Mouse (Mus musculus) kidney, embryonic 14.5 days (tissue): ENCODE data around the gene Fam193b. TPM values are rescaled to one million over a fixed set of nuclear protein-coding genes. Genes with fewer than 3 reads are reported as not detected.

Experiments
- ATAC-seq: fragments of 200-750 bp; cut with Nextera tagmentation; 2 replicates; pipeline ENCODE4 v1.8.0; 2017; ENCODE audit warnings: moderate number of reproducible peaks, mild to moderate bottlenecking, moderate TSS enrichment, moderate library complexity; ENCODE audit not compliant: low FRiP score, low TSS enrichment
- H3K27ac ChIP-seq: fragments of 300-500 bp; sonication (generic); 2 replicates; pipeline ENCODE4 v1.5.1; 2014; ENCODE audit warnings: low read depth, mild to moderate bottlenecking, low read length, moderate library complexity, mixed read lengths
- H3K27me3 ChIP-seq: fragments of 300-500 bp; sonication (generic); 2 replicates; pipeline ENCODE4 v1.6.1; 2014; ENCODE audit warnings: mild to moderate bottlenecking, low read length; ENCODE audit not compliant: control insufficient read depth, insufficient read depth
- H3K36me3 ChIP-seq: fragments of 300-500 bp; sonication (generic); 2 replicates; pipeline ENCODE4 v1.6.1; 2014; ENCODE audit warnings: low read length, mixed read lengths; ENCODE audit not compliant: control insufficient read depth, insufficient read depth
- H3K4me1 ChIP-seq: fragments of 300-500 bp; sonication (generic); 2 replicates; pipeline ENCODE4 v1.6.1; 2014; ENCODE audit warnings: low read length, mixed read lengths; ENCODE audit not compliant: control insufficient read depth, insufficient read depth
- H3K4me2 ChIP-seq: fragments of 300-500 bp; sonication (generic); replicated peaks from 2 replicates; pipeline ENCODE4 v1.6.1; 2014; ENCODE audit warnings: low read depth, mild to moderate bottlenecking, low read length
- H3K4me3 ChIP-seq: fragments of 300-500 bp; sonication (generic); 2 replicates; pipeline ENCODE4 v1.5.1; 2014; ENCODE audit warnings: mild to moderate bottlenecking, low read length
- H3K9ac ChIP-seq: fragments of 300-500 bp; sonication (generic); 2 replicates; pipeline ENCODE4 v1.6.1; 2014; ENCODE audit warnings: low read depth, mild to moderate bottlenecking, low read length, moderate library complexity
- H3K9me3 ChIP-seq: fragments of 300-500 bp; sonication (generic); 2 replicates; pipeline ENCODE4 v1.6.1; 2016; ENCODE audit warnings: low read length; ENCODE audit not compliant: control insufficient read depth
- WGBS: fragments of 180-500 bp; shearing (Covaris S2); extraction: QIAGEN DNeasy Blood & Tissue Kit; methylation state at CpG from one replicate; pipeline ENCODE4 v1.1.7; 2014; 5-methylcytosine and 5-hydroxymethylcytosine counted together
- polyA plus RNA-seq: library from polyadenylated mRNA; unstranded; fragments of >200 nt; fragmentation: Nextera tagmentation; extraction: Ambion mirVana; gene quantifications from 2 replicates; pipeline ENCODE4 v1.2.1, GENCODE M21; 2014

Fam193b gene
- polyA plus RNA-seq, 1 experiment from 2014 or later: 39.3 TPM

DNA sequence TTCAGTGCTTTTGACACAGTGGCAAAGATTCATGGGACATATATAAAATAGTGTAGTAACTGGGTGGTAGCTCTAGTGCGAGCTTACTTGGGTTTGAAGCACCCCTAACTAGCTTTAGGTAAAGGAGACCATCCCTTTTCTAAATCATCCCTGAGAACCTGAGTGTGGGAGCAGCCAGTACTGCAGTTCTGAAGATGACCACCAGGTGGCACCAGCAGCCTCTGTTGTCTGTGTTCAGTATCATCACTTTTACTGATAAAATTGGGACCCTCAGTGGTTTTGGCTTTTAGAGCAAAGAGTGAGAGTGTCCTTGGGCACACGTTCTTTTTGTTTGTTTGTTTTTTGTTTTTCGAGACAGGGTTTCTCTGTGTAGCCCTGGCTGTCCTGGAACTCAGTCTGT lies 30.7 kb upstream of the Fam193b start:
- 9% methylated on average over 3 of the region's 3 CpGs for WGBS

DNA sequence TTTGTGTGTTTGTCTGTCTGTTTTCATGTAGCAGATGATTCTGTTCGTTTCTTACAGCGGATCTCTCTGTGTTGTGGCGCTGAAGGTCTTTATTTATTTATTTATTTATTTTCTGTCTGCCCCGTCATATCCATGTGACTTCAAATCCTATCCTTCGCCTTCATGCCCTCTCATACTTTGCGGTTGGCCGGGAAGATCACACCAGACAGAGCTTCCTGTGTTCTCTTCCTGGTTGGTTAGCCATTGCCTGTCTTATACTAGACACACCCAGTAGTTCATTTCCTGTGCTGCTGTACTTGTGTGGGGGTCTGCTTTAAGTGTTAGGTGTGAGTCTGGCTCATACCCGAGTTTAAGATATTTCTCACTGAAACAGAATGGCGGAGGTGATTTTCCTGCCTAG lies 29.7 kb upstream of the Fam193b start:
- ATAC-seq: no peak
- H3K27ac ChIP-seq: no peak overlapping the region
- peak overlapping the region; percentile 66 for H3K4me2 ChIP-seq
- WGBS: 17% methylated on average over 9 of the region's 9 CpGs
- H3K4me3 ChIP-seq: peak overlapping the region; percentile 82
- no peaks in the 10 kb centered on the region for H3K27me3 ChIP-seq
- H3K9me3 ChIP-seq: no peaks in the 10 kb centered on the region
- peaks cover 29% of the 10 kb centered on the region for H3K36me3 ChIP-seq
- H3K9ac ChIP-seq: peak overlapping the region; percentile 76
- H3K4me1 ChIP-seq: 0 out of 2 replicates have a peak, but pooled peaks cover 3% of the 10 kb centered on the region

More for the DNA sequence above, 30.7 kb upstream of the Fam193b start:
- Histone ChIP-seq H3K4me1 (0 out of 2 replicates have a peak, but pooled peaks cover 3% of the 10 kb centered on the region), H3K36me3 (peaks cover 22% of the 10 kb centered on the region; the same call in 1 of the 2 replicates), H3K4me3 (no peak overlapping the region), H3K27me3 (no peaks in the 10 kb centered on the region), H3K4me2 (no peak overlapping the region), H3K27ac (no peak overlapping the region), H3K9me3 (no peaks in the 10 kb centered on the region), H3K9ac (no peak overlapping the region)
- peak; percentile 24; the same call in 1 of the 2 replicates for ATAC-seq

DNA sequence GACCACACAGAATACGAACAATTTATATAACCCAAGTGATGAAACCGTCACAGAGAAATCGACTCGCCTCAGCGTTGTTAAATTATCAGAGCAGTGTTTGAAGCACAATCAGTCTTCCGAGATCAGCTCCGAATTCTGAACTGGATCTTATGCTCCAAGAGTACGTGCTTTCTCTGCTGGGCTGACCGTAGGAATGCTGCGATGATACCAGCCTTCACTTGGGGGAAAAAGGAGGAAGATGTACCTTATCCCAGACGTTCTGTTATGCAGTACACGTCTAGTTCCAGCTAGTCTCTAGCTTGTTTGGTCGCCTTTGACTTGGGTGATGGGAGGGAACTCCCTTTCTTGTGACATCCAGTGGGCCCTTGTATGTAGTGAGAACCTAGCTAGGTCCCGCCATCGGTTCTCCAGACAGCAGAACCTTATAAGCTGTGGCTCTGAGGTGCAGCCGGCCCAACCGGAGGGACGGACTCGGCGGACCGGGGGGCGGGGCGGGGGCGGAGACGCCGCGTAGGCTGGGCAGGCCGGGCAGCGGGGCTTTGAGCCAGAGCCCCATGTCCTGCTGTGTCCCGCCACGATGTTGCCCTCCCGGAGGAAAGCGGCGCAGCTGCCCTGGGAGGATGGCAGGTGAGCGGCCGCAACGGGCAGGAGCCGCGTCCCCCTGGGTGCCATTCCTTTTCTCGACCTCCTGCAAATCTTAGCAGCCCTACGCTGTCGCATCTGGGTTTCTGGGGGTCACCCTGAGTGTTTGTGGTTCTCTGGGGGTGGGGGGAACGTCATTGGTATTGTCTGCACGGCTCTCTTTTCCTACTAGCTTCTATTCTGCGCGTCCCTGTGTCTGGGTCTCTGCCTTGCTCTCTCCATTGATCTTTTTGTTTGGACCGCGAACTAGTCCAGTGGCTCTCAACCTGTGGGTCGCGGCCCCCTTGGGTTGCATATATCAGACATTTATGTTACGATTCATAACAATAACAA lies 28.9 kb upstream of the Fam193b start, which contains the start of gene B4galt7:
Gene B4galt7, plus strand, starts transcription at position 331 of the 975 bp plus-strand sequence.
- Histone ChIP-seq H3K4me2 (peak within 1 kb of the TSS; percentile 66), H3K9ac (peak within 1 kb of the TSS; percentile 76), H3K4me1 (0 out of 2 replicates have a peak, but pooled peaks cover 3% of the 10 kb centered on the region), H3K27ac (no peak within 1 kb of the TSS), H3K36me3 (peaks cover 37% of the 10 kb centered on the region), H3K9me3 (no peaks in the 10 kb centered on the region), H3K4me3 (peak within 1 kb of the TSS; percentile 82), H3K27me3 (no peaks in the 10 kb centered on the region)
- ATAC-seq: peak; percentile 87
- 11% methylated on average over 48 of the region's 51 CpGs for WGBS

DNA sequence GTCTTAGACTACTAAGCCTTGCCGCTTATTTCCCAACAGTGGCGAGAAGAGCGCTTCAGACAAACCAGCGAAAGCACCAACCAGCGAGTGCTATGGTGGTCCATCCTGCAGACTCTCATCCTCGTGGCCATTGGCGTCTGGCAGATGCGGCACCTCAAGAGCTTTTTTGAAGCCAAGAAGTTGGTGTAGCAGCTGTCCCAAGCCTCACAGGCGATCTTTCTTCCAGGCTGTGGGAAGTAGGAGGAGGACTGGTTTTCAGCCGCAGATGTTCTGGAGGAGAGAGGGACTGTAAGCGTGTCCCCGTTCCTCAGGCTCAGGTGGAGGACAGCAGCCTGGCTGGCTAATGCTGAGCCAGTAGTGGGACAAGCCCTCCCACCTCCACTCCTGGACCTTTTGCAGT lies 25.9 kb upstream of the Fam193b start:
- Histone ChIP-seq H3K4me2 (no peak overlapping the region), H3K27ac (no peak overlapping the region), H3K4me3 (no peak overlapping the region), H3K9ac (no peak overlapping the region), H3K9me3 (no peaks in the 10 kb centered on the region), H3K4me1 (peaks cover 3% of the 10 kb centered on the region; the same call in 1 of the 2 replicates), H3K36me3 (peaks cover 38% of the 10 kb centered on the region), H3K27me3 (no peaks in the 10 kb centered on the region)
- no peak for ATAC-seq
- WGBS: 94% methylated on average over 12 of the region's 12 CpGs

DNA sequence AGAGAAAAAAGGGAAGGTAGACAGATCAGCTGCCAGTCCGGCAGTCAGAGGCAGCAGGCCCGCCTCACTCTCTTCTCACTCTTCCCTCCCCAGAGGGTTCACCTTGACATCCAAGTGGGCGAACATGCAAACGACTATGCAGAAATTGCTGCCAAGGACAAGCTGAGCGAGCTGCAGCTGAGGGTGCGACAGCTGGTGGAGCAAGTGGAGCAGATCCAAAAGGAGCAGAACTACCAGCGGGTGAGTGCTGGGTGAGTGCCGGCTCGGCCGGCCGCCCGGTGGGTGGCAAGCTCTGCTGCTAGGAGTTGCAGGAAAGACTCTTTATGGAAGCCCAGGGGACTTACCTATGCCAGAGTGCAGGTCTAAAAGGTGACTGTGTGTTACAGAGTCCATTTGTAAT lies 24.5 kb upstream of the Fam193b start:
- Histone ChIP-seq H3K9me3 (no peaks in the 10 kb centered on the region), H3K27me3 (no peaks in the 10 kb centered on the region), H3K9ac (no peak overlapping the region), H3K4me1 (no peaks in the 10 kb centered on the region; the same call in 1 of the 2 replicates), H3K36me3 (peaks cover 38% of the 10 kb centered on the region), H3K4me2 (no peak overlapping the region), H3K27ac (no peak overlapping the region), H3K4me3 (no peak overlapping the region)
- no peak for ATAC-seq
- 95% methylated on average over 12 of the region's 12 CpGs for WGBS

DNA sequence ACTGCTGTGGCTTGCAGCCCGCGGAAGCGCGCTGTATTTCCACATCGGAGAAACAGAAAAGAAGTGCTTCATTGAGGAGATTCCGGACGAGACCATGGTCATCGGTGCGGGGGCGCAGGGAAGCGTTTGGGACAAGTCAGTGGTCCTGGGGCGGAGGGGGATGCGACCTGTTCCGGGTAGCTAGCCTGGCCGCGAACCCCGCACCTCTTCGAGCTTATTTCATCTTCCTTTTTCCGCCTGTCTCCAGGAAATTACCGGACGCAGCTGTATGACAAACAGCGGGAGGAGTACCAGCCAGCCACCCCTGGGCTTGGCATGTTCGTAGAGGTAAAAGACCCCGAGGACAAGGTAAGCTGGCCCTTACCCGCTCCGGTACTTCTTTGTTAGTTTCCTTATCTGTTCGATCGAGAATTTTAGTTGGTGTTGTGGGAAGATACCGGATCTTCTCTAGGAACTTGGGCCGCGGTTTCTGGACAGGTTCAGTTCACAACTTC lies 22.4 kb upstream of the Fam193b start:
- H3K27ac ChIP-seq: peak overlapping the region; percentile 56; the same call in 1 of the 2 replicates
- ATAC-seq: peak; percentile 57

DNA sequence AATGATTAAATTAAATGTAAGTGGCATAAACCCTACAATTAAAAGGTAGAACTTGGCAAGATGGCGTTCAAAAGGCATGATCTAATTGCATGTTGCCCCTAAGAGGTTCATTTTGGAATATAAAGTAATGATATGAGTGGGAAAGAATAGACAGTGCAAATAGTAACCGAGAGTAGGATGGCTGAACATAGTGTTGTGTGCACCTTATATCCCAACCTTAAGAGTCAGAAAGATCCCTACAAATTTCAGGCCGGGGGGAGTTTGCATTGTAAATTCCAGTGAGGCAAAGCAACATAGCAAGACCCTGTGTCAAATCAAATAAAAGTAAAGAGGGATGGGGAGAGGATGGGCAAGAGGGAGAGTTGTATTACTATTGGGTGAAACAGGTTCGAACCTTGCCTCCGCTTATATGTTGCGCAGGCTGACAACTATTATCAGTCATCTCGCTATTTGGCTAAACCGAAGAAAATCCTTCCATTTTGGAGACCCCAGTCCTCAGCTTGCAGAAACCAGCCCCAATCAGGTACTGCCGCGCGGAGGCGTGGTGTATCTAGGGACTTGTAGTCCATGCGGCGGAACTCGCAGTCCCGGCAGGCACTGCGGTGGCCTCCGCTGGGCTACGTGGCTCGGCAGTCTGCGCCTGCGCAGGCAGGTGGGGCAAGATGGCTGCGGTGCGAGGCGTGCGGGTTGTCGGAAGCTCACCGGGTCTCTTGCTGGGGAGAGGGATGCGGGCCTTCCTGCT lies 21.8 kb upstream of the Fam193b start:
- ATAC-seq: peak; percentile 98
- WGBS: 4% methylated on average over 29 of the region's 29 CpGs
- Histone ChIP-seq H3K9me3 (no peaks in the 10 kb centered on the region), H3K4me3 (peak overlapping the region; percentile 93), H3K36me3 (peaks cover 32% of the 10 kb centered on the region), H3K4me2 (peak overlapping the region; percentile 41), H3K27me3 (no peaks in the 10 kb centered on the region; the same call in 1 of the 2 replicates), H3K27ac (no peak overlapping the region), H3K4me1 (no peaks in the 10 kb centered on the region; the same call in 1 of the 2 replicates), H3K9ac (peak overlapping the region; percentile 90)

More for the DNA sequence above, 22.4 kb upstream of the Fam193b start:
- Histone ChIP-seq H3K9ac (peak overlapping the region; percentile 90), H3K4me2 (peak overlapping the region; percentile 41), H3K4me1 (no peaks in the 10 kb centered on the region; the same call in 1 of the 2 replicates), H3K27me3 (no peaks in the 10 kb centered on the region; the same call in 1 of the 2 replicates), H3K36me3 (peaks cover 38% of the 10 kb centered on the region), H3K4me3 (peak overlapping the region; percentile 93), H3K9me3 (no peaks in the 10 kb centered on the region)
- 1% methylated on average over 31 of the region's 31 CpGs for WGBS

DNA sequence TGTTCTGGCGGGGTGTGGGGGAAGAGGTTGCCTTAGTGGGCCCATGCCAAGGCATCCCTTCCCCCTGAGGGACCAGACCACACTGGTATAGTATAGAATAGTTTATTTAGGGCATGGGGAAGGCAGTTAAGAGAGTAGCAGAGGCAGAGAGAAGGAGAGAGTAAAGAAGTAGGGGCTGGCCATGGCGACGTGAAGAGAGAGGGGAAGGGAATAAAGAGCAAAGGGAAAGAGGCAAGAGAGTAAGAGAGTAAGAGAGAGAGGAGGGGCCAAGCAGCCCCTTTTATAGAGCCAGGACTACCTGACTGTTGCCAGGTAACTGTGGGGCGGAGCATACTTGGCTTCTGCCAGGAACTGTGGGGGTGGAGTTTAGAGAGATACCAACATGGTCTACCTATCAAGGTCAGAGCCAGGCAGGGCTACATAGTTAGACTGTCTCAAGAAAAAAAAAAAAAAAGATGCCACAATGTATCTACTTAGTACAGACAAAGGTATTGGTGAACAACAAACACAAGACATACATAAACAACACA lies 21.1 kb upstream of the Fam193b start:
- no peaks in the 10 kb centered on the region for H3K9me3 ChIP-seq
- WGBS: 78% methylated on average over 4 of the region's 4 CpGs
- no peak overlapping the region for H3K27ac ChIP-seq
- ATAC-seq: peak; percentile 8; the same call in 1 of the 2 replicates
- no peaks in the 10 kb centered on the region; the same call in 1 of the 2 replicates for H3K4me1 ChIP-seq
- H3K27me3 ChIP-seq: no peaks in the 10 kb centered on the region; the same call in 1 of the 2 replicates
- no peak overlapping the region for H3K4me3 ChIP-seq
- H3K36me3 ChIP-seq: peaks cover 27% of the 10 kb centered on the region
- H3K9ac ChIP-seq: no peak overlapping the region
- no peak overlapping the region for H3K4me2 ChIP-seq
